Mouse (Mus musculus) thymus, adult 2 months (tissue): Measurements from ENCODE around the gene Polr2c.

Experiments
- CTCF ChIP-seq: fragments of 200-500 bp; IDR thresholded peaks from 2 replicates; pipeline ENCODE4 v1.5.1; 2012; ENCODE audit warnings: mild to moderate bottlenecking, control low read depth, low read length, moderate library complexity, borderline replicate concordance; ENCODE audit not compliant: control insufficient read depth, poor library complexity, insufficient read depth; ENCODE audit errors: extremely low read depth
- POLR2A ChIP-seq: fragments of 200-500 bp; IDR thresholded peaks from 2 replicates; pipeline ENCODE4 v1.6.1; 2012; ENCODE audit warnings: mild to moderate bottlenecking, low read length, control low read depth, moderate library complexity; ENCODE audit not compliant: control insufficient read depth, poor library complexity, insufficient read depth; ENCODE audit errors: extremely low read depth

DNA sequence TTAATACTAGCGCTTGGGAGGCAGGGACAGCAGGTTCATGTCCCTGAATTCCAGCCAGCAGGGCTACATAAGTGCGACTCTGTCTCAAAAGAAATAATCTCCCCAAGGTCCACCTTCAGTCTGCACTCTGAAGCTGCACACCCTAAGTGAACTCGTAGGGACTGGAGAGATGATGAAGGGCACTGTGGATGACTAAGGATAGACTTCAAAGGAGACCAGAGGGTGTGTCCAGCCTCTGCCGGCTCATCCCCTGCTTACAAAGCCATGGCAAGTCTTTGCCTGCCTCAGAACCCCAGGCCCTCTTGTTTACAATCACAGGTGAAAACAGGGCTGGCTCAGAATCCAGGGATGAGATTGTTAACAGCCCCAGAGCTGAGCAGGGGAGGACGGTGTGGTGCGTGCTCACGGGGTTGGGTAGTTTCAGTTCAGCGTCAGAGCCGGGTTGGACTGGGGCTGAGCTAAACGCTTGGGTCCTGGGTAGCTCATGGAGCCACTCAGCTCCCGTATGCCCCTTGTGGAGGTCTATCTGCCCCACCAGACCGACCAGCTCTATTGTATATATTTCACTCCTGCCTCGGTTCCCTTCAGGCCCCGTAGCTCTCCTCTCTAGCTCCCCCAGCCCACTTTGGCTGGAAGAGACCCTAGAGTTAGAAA lies 31.3 kb downstream of the Polr2c start:
- no peak for TF ChIP-seq CTCF
- no peak for TF ChIP-seq POLR2A
